Mouse (Mus musculus): ENCODE data around the gene Gins1. TPM values are rescaled to one million over a fixed set of nuclear protein-coding genes. Genes with fewer than 3 reads are reported as not detected.

Gins1 gene
- polyA plus RNA-seq, 1 experiment from 2014 or later, result 14.8 TPM

GRCm38 (mm10) chr2:150915786-150916185 is 10.6 kb downstream of the Gins1 start:
- H3K27me3 ChIP-seq, result no peaks in the 10 kb centered on the region
- 88% methylated on average over 5 of the region's 5 CpGs for WGBS
- no peak for ATAC-seq (ENCODE audit: low FRiP score, low read depth)
- no peak overlapping the region for H3K4me2 ChIP-seq
- no peak overlapping the region for H3K27ac ChIP-seq (replicated peaks)
- no peaks in the 10 kb centered on the region for H3K4me1 ChIP-seq (replicated peaks)
- no peak overlapping the region for H3K9ac ChIP-seq
- no peaks in the 10 kb centered on the region for H3K9me3 ChIP-seq
- H3K4me3 ChIP-seq, result no peak overlapping the region
- no peaks in the 10 kb centered on the region for H3K36me3 ChIP-seq

- H3K9ac ChIP-seq, result no peak overlapping the region
- no peak overlapping the region for H3K4me3 ChIP-seq
- ATAC-seq (ENCODE audit: low FRiP score, low read depth), result no peak
- no peak overlapping the region for H3K4me2 ChIP-seq
- no peaks in the 10 kb centered on the region for H3K27me3 ChIP-seq
- 98% methylated on average over 3 of the region's 3 CpGs for WGBS
- H3K36me3 ChIP-seq, result no peaks in the 10 kb centered on the region
- no peaks in the 10 kb centered on the region for H3K4me1 ChIP-seq (replicated peaks)
- H3K9me3 ChIP-seq, result no peaks in the 10 kb centered on the region
- H3K27ac ChIP-seq (replicated peaks), result no peak overlapping the region
These were observed 13.5 kb downstream of the Gins1 start for GRCm38 (mm10) chr2:150918720-150919119.

DNA sequence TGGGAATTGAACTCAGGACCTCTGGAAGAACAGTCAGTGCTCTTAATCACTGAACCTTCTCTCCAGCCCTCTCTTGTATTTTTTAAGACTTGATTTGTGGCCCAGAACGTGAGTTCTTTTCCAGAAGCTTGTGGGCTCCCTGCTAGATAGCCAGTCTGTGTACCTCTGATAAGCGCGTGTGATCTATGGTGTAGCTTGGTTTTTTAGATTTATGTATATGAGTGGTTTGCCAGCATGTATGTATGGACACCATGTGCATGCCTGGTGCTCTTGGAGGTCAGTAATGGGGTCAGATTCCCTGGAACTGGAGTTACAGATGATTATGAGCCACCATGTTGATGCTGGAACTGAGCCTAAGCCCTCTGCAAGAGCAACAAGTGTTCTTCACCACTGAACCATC is 15.3 kb downstream of the Gins1 start:
- 93% methylated on average over 3 of the region's 3 CpGs for WGBS
- H3K9ac ChIP-seq, result no peak overlapping the region
- no peak for ATAC-seq (ENCODE audit: low FRiP score, low read depth)
- no peak overlapping the region for H3K4me2 ChIP-seq
- H3K9me3 ChIP-seq, result no peaks in the 10 kb centered on the region
- no peak overlapping the region for H3K27ac ChIP-seq (replicated peaks)
- no peaks in the 10 kb centered on the region for H3K4me1 ChIP-seq (replicated peaks)
- H3K4me3 ChIP-seq, result no peak overlapping the region
- no peaks in the 10 kb centered on the region for H3K27me3 ChIP-seq
- H3K36me3 ChIP-seq, result no peaks in the 10 kb centered on the region

DNA sequence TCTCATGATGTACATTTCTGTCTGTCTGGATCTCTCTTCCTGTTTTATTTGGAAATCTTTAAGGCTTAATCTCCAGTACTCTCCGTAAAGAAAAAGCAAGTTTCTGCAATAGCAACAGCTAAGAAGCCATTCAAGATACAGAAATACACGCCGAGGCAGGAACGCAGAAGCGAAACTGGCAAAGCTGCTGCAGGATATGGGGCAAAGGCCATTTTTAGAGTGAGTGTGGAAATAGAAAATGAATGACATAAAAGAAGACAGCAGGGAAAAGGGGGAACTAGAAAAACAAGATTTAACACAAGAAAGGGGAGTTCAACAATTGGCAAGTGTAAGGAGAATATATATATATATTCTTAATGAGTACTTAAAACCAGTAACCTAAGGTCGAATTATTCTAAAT is 16.5 kb downstream of the Gins1 start:
- WGBS, result 93% methylated on average over 6 of the region's 6 CpGs

DNA sequence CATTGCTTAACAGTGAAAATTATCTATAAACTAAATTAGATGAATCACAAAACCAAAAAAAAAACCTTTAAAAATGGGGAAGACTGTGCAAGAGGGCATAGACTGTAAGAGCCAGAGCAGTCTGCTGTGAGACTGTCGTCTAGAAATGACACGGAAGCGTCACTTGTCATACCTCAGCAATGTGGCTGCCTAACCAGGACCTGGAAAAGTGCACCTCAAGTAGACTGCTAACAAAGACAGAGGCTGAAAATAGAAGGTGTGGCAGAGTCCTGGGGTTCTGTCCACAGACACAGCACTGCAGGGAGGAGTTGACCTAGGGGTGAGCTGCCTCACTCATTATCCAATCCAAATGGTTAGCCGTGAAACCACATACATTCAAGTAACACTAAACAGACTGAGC is 17.0 kb downstream of the Gins1 start:
- Histone ChIP-seq H3K27ac (replicated peaks) (no peak overlapping the region), H3K36me3 (0 out of 2 replicates have a peak, but pooled peaks cover 5% of the 10 kb centered on the region), H3K4me2 (no peak overlapping the region), H3K4me3 (no peak overlapping the region), H3K4me1 (replicated peaks) (no peaks in the 10 kb centered on the region), H3K9ac (no peak overlapping the region), H3K9me3 (no peaks in the 10 kb centered on the region), H3K27me3 (no peaks in the 10 kb centered on the region)
- WGBS, result 94% methylated on average over 4 of the region's 4 CpGs
- no peak for ATAC-seq (ENCODE audit: low FRiP score, low read depth)

More for the DNA sequence above, 16.5 kb downstream of the Gins1 start:
- no peak for ATAC-seq (ENCODE audit: low FRiP score, low read depth)
- no peak overlapping the region for H3K9ac ChIP-seq
- no peak overlapping the region for H3K27ac ChIP-seq (replicated peaks)
- 0 out of 2 replicates have a peak, but pooled peaks cover 5% of the 10 kb centered on the region for H3K36me3 ChIP-seq
- no peaks in the 10 kb centered on the region for H3K27me3 ChIP-seq
- H3K4me2 ChIP-seq, result no peak overlapping the region
- no peaks in the 10 kb centered on the region for H3K4me1 ChIP-seq (replicated peaks)
- no peak overlapping the region for H3K4me3 ChIP-seq
- H3K9me3 ChIP-seq, result no peaks in the 10 kb centered on the region

GRCm38 (mm10) chr2:150923026-150923425 is 17.8 kb downstream of the Gins1 start:
- Histone ChIP-seq H3K27me3 (no peaks in the 10 kb centered on the region), H3K27ac (replicated peaks) (no peak overlapping the region), H3K4me1 (replicated peaks) (no peaks in the 10 kb centered on the region), H3K4me2 (no peak overlapping the region), H3K4me3 (no peak overlapping the region), H3K9me3 (no peaks in the 10 kb centered on the region), H3K9ac (no peak overlapping the region), H3K36me3 (0 out of 2 replicates have a peak, but pooled peaks cover 5% of the 10 kb centered on the region)
- 96% methylated on average over 3 of the region's 3 CpGs for WGBS
- no peak for ATAC-seq (ENCODE audit: low FRiP score, low read depth)

DNA sequence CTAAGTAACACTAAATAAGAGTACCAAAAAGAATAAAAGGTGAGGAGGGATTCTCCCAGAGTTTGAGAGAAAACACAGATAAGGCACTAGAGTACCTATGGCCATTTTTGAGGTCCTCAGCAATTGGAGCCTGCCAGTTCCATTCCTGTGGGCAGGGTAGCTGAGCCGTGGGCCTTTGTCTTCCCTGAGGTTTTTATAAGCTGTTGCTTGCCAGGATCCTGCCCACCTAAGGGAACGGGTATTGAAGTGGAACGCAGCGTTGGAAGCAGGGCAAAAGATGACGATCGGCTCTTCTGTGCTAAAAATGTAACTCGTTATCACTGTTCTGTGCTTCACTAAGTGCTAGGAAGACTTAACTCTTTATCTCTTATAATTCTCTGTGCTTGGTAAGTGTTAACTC is 18.3 kb downstream of the Gins1 start:
- Histone ChIP-seq H3K4me1 (replicated peaks) (no peaks in the 10 kb centered on the region), H3K27ac (replicated peaks) (no peak overlapping the region), H3K9me3 (no peaks in the 10 kb centered on the region), H3K4me3 (no peak overlapping the region), H3K36me3 (0 out of 2 replicates have a peak, but pooled peaks cover 5% of the 10 kb centered on the region), H3K4me2 (no peak overlapping the region), H3K9ac (no peak overlapping the region), H3K27me3 (no peaks in the 10 kb centered on the region)
- 85% methylated on average over 7 of the region's 7 CpGs for WGBS
- no peak for ATAC-seq (ENCODE audit: low FRiP score, low read depth)

GRCm38 (mm10) chr2:150927038-150927720 is 22.0 kb downstream of the Gins1 start:
- Histone ChIP-seq H3K4me2 (no peak overlapping the region), H3K27me3 (no peaks in the 10 kb centered on the region), H3K4me1 (replicated peaks) (no peaks in the 10 kb centered on the region), H3K9ac (no peak overlapping the region), H3K4me3 (no peak overlapping the region), H3K36me3 (0 out of 2 replicates have a peak, but pooled peaks cover 5% of the 10 kb centered on the region), H3K27ac (replicated peaks) (no peak overlapping the region), H3K9me3 (no peaks in the 10 kb centered on the region)
- WGBS, result 94% methylated on average over 11 of the region's 11 CpGs
- ATAC-seq (ENCODE audit: low FRiP score, low read depth), result no peak

- Histone ChIP-seq H3K36me3 (0 out of 2 replicates have a peak, but pooled peaks cover 5% of the 10 kb centered on the region), H3K9me3 (no peaks in the 10 kb centered on the region), H3K4me3 (no peak overlapping the region), H3K4me2 (no peak overlapping the region), H3K9ac (no peak overlapping the region), H3K27ac (replicated peaks) (no peak overlapping the region), H3K4me1 (replicated peaks) (no peaks in the 10 kb centered on the region), H3K27me3 (no peaks in the 10 kb centered on the region)
- ATAC-seq (ENCODE audit: low FRiP score, low read depth), result no peak
- 85% methylated on average over 6 of the region's 6 CpGs for WGBS
These were observed 24.0 kb downstream of the Gins1 start for GRCm38 (mm10) chr2:150929156-150929555.

GRCm38 (mm10) chr2:150930806-150931205 is 25.6 kb downstream of the Gins1 start:
- Histone ChIP-seq H3K9me3 (no peaks in the 10 kb centered on the region), H3K4me3 (no peak overlapping the region), H3K9ac (no peak overlapping the region), H3K27me3 (no peaks in the 10 kb centered on the region), H3K4me1 (replicated peaks) (no peaks in the 10 kb centered on the region), H3K27ac (replicated peaks) (no peak overlapping the region), H3K36me3 (peaks cover 8% of the 10 kb centered on the region; the same call in 1 of the 2 replicates), H3K4me2 (no peak overlapping the region)
- 59% methylated on average over 3 of the region's 3 CpGs for WGBS
- no peak for ATAC-seq (ENCODE audit: low FRiP score, low read depth)

DNA sequence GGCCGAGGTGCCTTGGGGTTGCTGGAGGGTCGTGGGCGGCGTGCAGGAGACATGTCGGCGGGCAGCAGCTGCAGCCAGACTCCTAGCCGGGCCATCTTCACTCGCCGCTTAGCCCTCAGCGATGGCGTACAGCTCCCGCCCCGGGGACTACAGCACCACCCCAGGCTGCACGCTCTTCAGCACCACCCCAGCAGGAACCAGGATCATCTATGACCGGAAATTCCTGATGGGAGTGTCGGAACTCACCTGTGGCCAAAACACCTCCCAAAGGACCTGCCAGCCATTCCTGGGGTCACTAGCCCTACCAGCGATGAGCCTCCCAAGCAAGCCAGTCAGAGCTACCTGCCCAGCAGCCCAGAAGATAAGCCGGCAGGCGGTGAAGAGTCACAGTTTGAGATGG is 28.3 kb downstream of the Gins1 start:
- no peak overlapping the region for H3K4me2 ChIP-seq
- no peak overlapping the region for H3K27ac ChIP-seq (replicated peaks)
- peaks cover 15% of the 10 kb centered on the region; the same call in 1 of the 2 replicates for H3K36me3 ChIP-seq
- no peaks in the 10 kb centered on the region for H3K4me1 ChIP-seq (replicated peaks)
- H3K9ac ChIP-seq, result no peak overlapping the region
- no peak overlapping the region for H3K4me3 ChIP-seq
- ATAC-seq (ENCODE audit: low FRiP score, low read depth), result no peak
- WGBS, result 78% methylated on average over 19 of the region's 19 CpGs
- H3K9me3 ChIP-seq, result no peaks in the 10 kb centered on the region
- H3K27me3 ChIP-seq, result no peaks in the 10 kb centered on the region

GRCm38 (mm10) chr2:150934659-150935058 is 29.5 kb downstream of the Gins1 start:
- ATAC-seq (ENCODE audit: low FRiP score, low read depth), result no peak
- H3K9me3 ChIP-seq, result no peaks in the 10 kb centered on the region
- no peaks in the 10 kb centered on the region for H3K27me3 ChIP-seq
- H3K27ac ChIP-seq (replicated peaks), result no peak overlapping the region
- WGBS, result 92% methylated on average over 4 of the region's 4 CpGs
- H3K4me1 ChIP-seq (replicated peaks), result no peaks in the 10 kb centered on the region
- no peak overlapping the region for H3K9ac ChIP-seq
- H3K4me2 ChIP-seq, result no peak overlapping the region
- no peak overlapping the region for H3K4me3 ChIP-seq
- H3K36me3 ChIP-seq, result peaks cover 15% of the 10 kb centered on the region; the same call in 1 of the 2 replicates

DNA sequence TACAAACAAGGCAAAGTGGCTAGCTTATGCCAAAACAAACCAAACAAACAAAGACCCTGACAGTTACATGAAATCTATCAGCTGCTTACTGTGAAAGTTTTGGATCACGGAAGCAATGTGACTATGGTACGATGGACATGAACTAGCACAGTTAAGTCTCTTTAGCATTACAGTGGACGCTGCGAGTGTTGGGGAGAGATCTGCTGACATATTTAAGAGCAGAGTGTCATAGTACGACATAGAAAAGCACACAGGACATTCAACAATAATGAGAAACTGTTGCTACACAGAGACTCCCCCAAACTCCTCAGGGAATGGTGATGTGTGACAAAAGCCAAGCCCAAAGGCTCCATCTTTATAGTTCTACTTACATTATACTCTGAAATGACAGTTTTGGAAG is 38.8 kb downstream of the Gins1 start:
- Histone ChIP-seq H3K9me3 (no peaks in the 10 kb centered on the region), H3K4me3 (no peak overlapping the region), H3K9ac (no peak overlapping the region), H3K4me1 (replicated peaks) (no peaks in the 10 kb centered on the region), H3K27me3 (no peaks in the 10 kb centered on the region), H3K4me2 (no peak overlapping the region), H3K27ac (replicated peaks) (no peak overlapping the region), H3K36me3 (no peaks in the 10 kb centered on the region)
- no peak for ATAC-seq (ENCODE audit: low FRiP score, low read depth)
- 97% methylated on average over 5 of the region's 5 CpGs for WGBS
